Mouse (Mus musculus): ENCODE measurements around the gene Olfr1496. TPM values are rescaled to one million over a fixed set of nuclear protein-coding genes. Genes with fewer than 3 reads are reported as not detected.

The Olfr1496 gene
- polyA plus RNA-seq, 1 experiment from 2014 or later: not detected

Other genes starting within 250 kb of the Olfr1496 start
- gene Olfr1480, start 250.0 kb upstream of the Olfr1496 start, polyA plus RNA-seq (2016; fragmentation: Nextera tagmentation; extraction: Ambion mirVana): not detected in 2 replicates
- not detected in 2 replicates for gene Olfr1484, start 194.4 kb upstream of the Olfr1496 start, polyA plus RNA-seq (2016; fragmentation: Nextera tagmentation; extraction: Ambion mirVana)
- not detected in 2 replicates for gene Olfr1487, start 160.5 kb upstream of the Olfr1496 start, polyA plus RNA-seq (2016; fragmentation: Nextera tagmentation; extraction: Ambion mirVana)
- not detected in 2 replicates for gene Olfr1489, start 146.3 kb upstream of the Olfr1496 start, polyA plus RNA-seq (2016; fragmentation: Nextera tagmentation; extraction: Ambion mirVana)
- not detected in 2 replicates for gene Olfr1490, start 126.8 kb upstream of the Olfr1496 start, polyA plus RNA-seq (2016; fragmentation: Nextera tagmentation; extraction: Ambion mirVana)
- not detected in 2 replicates for gene Olfr1491, start 80.6 kb upstream of the Olfr1496 start, polyA plus RNA-seq (2016; fragmentation: Nextera tagmentation; extraction: Ambion mirVana)
- gene Olfr1493-ps1, start 54.6 kb upstream of the Olfr1496 start, polyA plus RNA-seq (2016; fragmentation: Nextera tagmentation; extraction: Ambion mirVana): not detected in 2 replicates
- gene Olfr1494, start 38.1 kb upstream of the Olfr1496 start, polyA plus RNA-seq (2016; fragmentation: Nextera tagmentation; extraction: Ambion mirVana): not detected in 2 replicates
- not detected in 2 replicates for gene Olfr1495, start 13.3 kb upstream of the Olfr1496 start, polyA plus RNA-seq (2016; fragmentation: Nextera tagmentation; extraction: Ambion mirVana)
- not detected in 2 replicates for gene Olfr1497, start 20.3 kb downstream of the Olfr1496 start, polyA plus RNA-seq (2016; fragmentation: Nextera tagmentation; extraction: Ambion mirVana)
- gene Olfr1499, start 41.6 kb downstream of the Olfr1496 start, polyA plus RNA-seq (2016; fragmentation: Nextera tagmentation; extraction: Ambion mirVana): not detected in 2 replicates
- not detected in 2 replicates for gene Olfr1500, start 52.6 kb downstream of the Olfr1496 start, polyA plus RNA-seq (2016; fragmentation: Nextera tagmentation; extraction: Ambion mirVana)
- not detected in 2 replicates for gene Olfr1501, start 72.8 kb downstream of the Olfr1496 start, polyA plus RNA-seq (2016; fragmentation: Nextera tagmentation; extraction: Ambion mirVana)
- not detected in 2 replicates for gene Olfr1502, start 83.9 kb downstream of the Olfr1496 start, polyA plus RNA-seq (2016; fragmentation: Nextera tagmentation; extraction: Ambion mirVana)
- gene Olfr1504, start 120.0 kb downstream of the Olfr1496 start, polyA plus RNA-seq (2016; fragmentation: Nextera tagmentation; extraction: Ambion mirVana): not detected in 2 replicates
- not detected in 2 replicates for gene Olfr1505, start 135.7 kb downstream of the Olfr1496 start, polyA plus RNA-seq (2016; fragmentation: Nextera tagmentation; extraction: Ambion mirVana)